Mouse (Mus musculus) forebrain, embryonic 15.5 days (tissue): Measurements from ENCODE around the gene Tspyl3. TPM values are rescaled to one million over a fixed set of nuclear protein-coding genes. Genes with fewer than 3 reads are reported as not detected.

ENCODE experiments used
- ATAC-seq: fragments of 200-750 bp; cut with Nextera tagmentation; replicated peaks from 2 replicates; pipeline ENCODE4 v1.8.0; 2017; ENCODE audit warnings: mild to moderate bottlenecking, moderate TSS enrichment, moderate library complexity
- H3K27ac ChIP-seq: fragments of 300-500 bp; sonication (generic); replicated peaks from 2 replicates; pipeline ENCODE4 v1.5.1; 2015; ENCODE audit warnings: mild to moderate bottlenecking, inconsistent platforms
- H3K27me3 ChIP-seq: fragments of 300-500 bp; sonication (generic); 2 replicates; pipeline ENCODE4 v1.6.1; 2015; ENCODE audit warnings: inconsistent platforms
- H3K36me3 ChIP-seq: fragments of 300-500 bp; sonication (generic); 2 replicates; pipeline ENCODE4 v1.6.1; 2015; ENCODE audit warnings: mild to moderate bottlenecking, inconsistent platforms
- H3K4me1 ChIP-seq: fragments of 300-500 bp; sonication (generic); 2 replicates; pipeline ENCODE4 v1.6.1; 2015; ENCODE audit warnings: inconsistent platforms
- H3K4me2 ChIP-seq: fragments of 300-500 bp; sonication (generic); replicated peaks from 2 replicates; pipeline ENCODE4 v1.6.1; 2015; ENCODE audit warnings: mild to moderate bottlenecking, inconsistent platforms
- H3K4me3 ChIP-seq: fragments of 300-500 bp; sonication (generic); 2 replicates; pipeline ENCODE4 v1.5.1; 2015; ENCODE audit warnings: mild to moderate bottlenecking, inconsistent platforms
- H3K9ac ChIP-seq: fragments of 300-500 bp; sonication (generic); replicated peaks from 2 replicates; pipeline ENCODE4 v1.6.1; 2015; ENCODE audit warnings: mild to moderate bottlenecking, inconsistent platforms
- H3K9me3 ChIP-seq: fragments of 300-500 bp; sonication (generic); 2 replicates; pipeline ENCODE4 v1.6.1; 2016; ENCODE audit warnings: inconsistent platforms
- WGBS: fragments of 180-500 bp; shearing (Covaris S2); methylation state at CpG from one replicate; pipeline ENCODE4 v1.1.7; 2015; ENCODE audit warnings: mixed read lengths; 5-methylcytosine and 5-hydroxymethylcytosine counted together
- polyA plus RNA-seq: library from polyadenylated mRNA; unstranded; fragments of >200 nt; fragmentation: Nextera tagmentation; extraction: Ambion mirVana; gene quantifications from 2 replicates; pipeline ENCODE4 v1.2.1, GENCODE M21; 2015

Tspyl3 gene
- polyA plus RNA-seq, 1 experiment from 2014 or later, result 33.1 TPM

- Histone ChIP-seq H3K4me3 (no peak overlapping the region), H3K9ac (no peak overlapping the region), H3K4me1 (no peaks in the 10 kb centered on the region), H3K36me3 (peaks cover 73% of the 10 kb centered on the region), H3K27ac (no peak overlapping the region), H3K27me3 (no peaks in the 10 kb centered on the region), H3K4me2 (no peak overlapping the region), H3K9me3 (no peaks in the 10 kb centered on the region)
- WGBS, result 96% methylated on average over 3 of the region's 3 CpGs
- ATAC-seq, result no peak
These were observed 31.0 kb downstream of the Tspyl3 start for GRCm38 (mm10) chr2:153194255-153194654.

GRCm38 (mm10) chr2:153191242-153191641 lies 34.0 kb downstream of the Tspyl3 start:
- peaks cover 77% of the 10 kb centered on the region for H3K36me3 ChIP-seq
- H3K4me3 ChIP-seq, result no peak overlapping the region
- no peak overlapping the region for H3K4me2 ChIP-seq
- H3K4me1 ChIP-seq, result 0 out of 2 replicates have a peak, but pooled peaks cover 6% of the 10 kb centered on the region
- no peak for ATAC-seq
- H3K9me3 ChIP-seq, result no peaks in the 10 kb centered on the region
- H3K27ac ChIP-seq, result no peak overlapping the region
- H3K27me3 ChIP-seq, result no peaks in the 10 kb centered on the region
- WGBS, result 71% methylated on average over 2 of the region's 2 CpGs
- H3K9ac ChIP-seq, result no peak overlapping the region

GRCm38 (mm10) chr2:153187848-153188247 lies 37.4 kb downstream of the Tspyl3 start:
- Histone ChIP-seq H3K4me3 (no peak overlapping the region), H3K9me3 (no peaks in the 10 kb centered on the region), H3K27ac (no peak overlapping the region), H3K36me3 (peaks cover 75% of the 10 kb centered on the region), H3K27me3 (no peaks in the 10 kb centered on the region), H3K9ac (no peak overlapping the region), H3K4me2 (no peak overlapping the region), H3K4me1 (0 out of 2 replicates have a peak, but pooled peaks cover 10% of the 10 kb centered on the region)
- 92% methylated on average over 2 of the region's 2 CpGs for WGBS
- no peak for ATAC-seq

GRCm38 (mm10) chr2:153186176-153186591 lies 39.1 kb downstream of the Tspyl3 start:
- 0 out of 2 replicates have a peak, but pooled peaks cover 10% of the 10 kb centered on the region for H3K4me1 ChIP-seq
- H3K9me3 ChIP-seq, result no peaks in the 10 kb centered on the region
- H3K9ac ChIP-seq, result no peak overlapping the region
- H3K36me3 ChIP-seq, result peaks cover 74% of the 10 kb centered on the region
- H3K27me3 ChIP-seq, result no peaks in the 10 kb centered on the region
- no peak overlapping the region for H3K4me2 ChIP-seq
- no peak overlapping the region for H3K27ac ChIP-seq
- 49% methylated on average over 2 of the region's 2 CpGs for WGBS
- peak; percentile 76 for ATAC-seq
- no peak overlapping the region for H3K4me3 ChIP-seq

GRCm38 (mm10) chr2:153179961-153180360 lies 45.3 kb downstream of the Tspyl3 start:
- H3K27me3 ChIP-seq, result no peaks in the 10 kb centered on the region
- H3K36me3 ChIP-seq, result peaks cover 45% of the 10 kb centered on the region
- no peaks in the 10 kb centered on the region for H3K4me1 ChIP-seq
- H3K27ac ChIP-seq, result no peak overlapping the region
- no peak overlapping the region for H3K9ac ChIP-seq
- whole genome bisulfite sequencing, result 92% methylated on average over 3 of the region's 3 CpGs
- no peak for ATAC-seq
- no peak overlapping the region for H3K4me3 ChIP-seq
- H3K4me2 ChIP-seq, result no peak overlapping the region
- no peaks in the 10 kb centered on the region for H3K9me3 ChIP-seq

- peaks cover 39% of the 10 kb centered on the region for H3K36me3 ChIP-seq
- ATAC-seq, result no peak
- no peak overlapping the region for H3K4me3 ChIP-seq
- H3K9ac ChIP-seq, result no peak overlapping the region
- H3K9me3 ChIP-seq, result no peaks in the 10 kb centered on the region
- no peak overlapping the region for H3K27ac ChIP-seq
- 86% methylated on average over 10 of the region's 10 CpGs for WGBS
- no peak overlapping the region for H3K4me2 ChIP-seq
- H3K4me1 ChIP-seq, result no peaks in the 10 kb centered on the region
- no peaks in the 10 kb centered on the region for H3K27me3 ChIP-seq
These were observed 45.9 kb downstream of the Tspyl3 start for GRCm38 (mm10) chr2:153179126-153179860.

- ATAC-seq, result no peak
- Histone ChIP-seq H3K9ac (no peak overlapping the region), H3K4me3 (no peak overlapping the region), H3K36me3 (peaks cover 20% of the 10 kb centered on the region), H3K4me2 (no peak overlapping the region), H3K4me1 (no peaks in the 10 kb centered on the region), H3K27me3 (no peaks in the 10 kb centered on the region), H3K9me3 (no peaks in the 10 kb centered on the region), H3K27ac (no peak overlapping the region)
- WGBS, result 92% methylated on average over 3 of the region's 3 CpGs
These were observed 48.1 kb downstream of the Tspyl3 start for GRCm38 (mm10) chr2:153177188-153177587.

- Histone ChIP-seq H3K4me3 (no peak overlapping the region), H3K27me3 (no peaks in the 10 kb centered on the region), H3K4me1 (no peaks in the 10 kb centered on the region), H3K9me3 (no peaks in the 10 kb centered on the region), H3K4me2 (no peak overlapping the region), H3K9ac (no peak overlapping the region), H3K36me3 (peaks cover 13% of the 10 kb centered on the region; the same call in 1 of the 2 replicates), H3K27ac (no peak overlapping the region)
- ATAC-seq, result no peak
- WGBS, result 87% methylated on average over 8 of the region's 8 CpGs
These were observed 49.2 kb downstream of the Tspyl3 start for GRCm38 (mm10) chr2:153175995-153176570.

Other genes with a start within 250 kb of the Tspyl3 start
- 188 and 189 TPM in 2 replicates for gene Pdrg1, start 210.0 kb downstream of the Tspyl3 start, polyA plus RNA-seq
- gene Xkr7, start 193.6 kb downstream of the Tspyl3 start, polyA plus RNA-seq, result 1.9 and 2.0 TPM in 2 replicates
- gene Ccm2l, start 159.5 kb downstream of the Tspyl3 start, polyA plus RNA-seq, result 0.98 and 1.1 TPM in 2 replicates
- gene Hck, start 117.0 kb downstream of the Tspyl3 start, polyA plus RNA-seq, result 1.2 and 1.4 TPM in 2 replicates
- 70.0 and 71.9 TPM in 2 replicates for gene Tm9sf4, start 64.1 kb downstream of the Tspyl3 start, polyA plus RNA-seq
- 6.8 and 7.7 TPM in 2 replicates for gene Plagl2, start 16.0 kb upstream of the Tspyl3 start, polyA plus RNA-seq
- 5.7 and 6.6 TPM in 2 replicates for gene Pofut1, start 16.1 kb upstream of the Tspyl3 start, polyA plus RNA-seq
- 18.7 and 19.0 TPM in 2 replicates for gene Kif3b, start 66.0 kb upstream of the Tspyl3 start, polyA plus RNA-seq
- gene Asxl1, start 120.4 kb upstream of the Tspyl3 start, polyA plus RNA-seq, result 13.1 and 17.1 TPM in 2 replicates